Mouse (Mus musculus): Measurements from ENCODE around the gene Samhd1. TPM values are rescaled to one million over a fixed set of nuclear protein-coding genes. Genes with fewer than 3 reads are reported as not detected.
"Not testable (repeated sequence)": the region's sequence is repeated elsewhere in the genome, so short reads cannot be mapped to it uniquely, and the experiment has no call there.

Gene Samhd1
- 10 to 100 TPM; 15.8 to 16.0 TPM for total RNA-seq (2021)

DNA sequence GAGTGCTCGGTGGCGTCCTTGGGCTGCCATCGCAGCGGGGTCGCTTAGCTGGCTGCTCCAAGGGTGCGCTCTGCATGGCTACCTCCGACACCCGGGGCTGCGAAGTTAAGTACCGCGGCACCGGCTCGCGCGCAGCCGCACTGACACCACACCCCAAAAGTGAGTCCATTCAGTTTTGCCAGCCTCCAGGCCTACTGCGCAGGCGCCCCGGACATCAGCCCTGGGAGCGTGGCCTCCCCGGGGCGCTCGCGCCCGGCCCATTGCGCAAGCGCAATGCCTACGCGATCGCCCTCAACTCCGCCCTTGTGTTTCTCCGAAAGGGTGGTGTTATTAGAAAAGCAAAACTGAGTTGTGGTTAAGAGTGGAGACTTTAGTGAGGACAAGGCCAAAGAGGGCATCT is at the start of gene Samhd1:
Gene Samhd1 (minus strand): TSS at position 252 of the 400 bp plus-strand sequence.
- DNase-seq: peak; percentile 88 to 89

DNA sequence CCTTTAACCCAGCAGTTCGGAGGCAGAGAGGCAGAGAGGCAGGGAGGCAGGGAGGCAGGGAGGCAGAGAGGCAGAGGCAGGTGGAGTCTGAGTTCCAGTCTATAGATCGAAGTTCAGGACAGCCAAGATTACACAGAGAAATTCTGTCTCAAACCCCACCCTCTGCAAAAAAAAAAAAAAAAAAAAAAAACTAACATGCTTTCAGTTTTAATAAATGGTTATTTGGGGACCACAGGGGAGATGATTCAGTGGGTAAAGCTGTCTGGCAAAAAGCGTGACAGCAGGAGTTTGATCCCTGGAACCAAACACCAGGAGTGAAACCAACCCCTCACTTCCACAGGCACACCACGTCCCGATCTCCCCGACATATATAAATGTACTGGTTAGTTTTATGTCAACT is 43.1 kb upstream of the Samhd1 start:
- DNase-seq: no peak

- DNase-seq: no peak
These were observed 41.2 kb upstream of the Samhd1 start for GRCm38 (mm10) chr2:157176248-157176647.

GRCm38 (mm10) chr2:157174416-157174815 is 39.4 kb upstream of the Samhd1 start:
- DNase-seq: no peak

GRCm38 (mm10) chr2:157173555-157173954 is 38.5 kb upstream of the Samhd1 start:
- no peak for DNase-seq

GRCm38 (mm10) chr2:157172984-157173383 is 37.9 kb upstream of the Samhd1 start:
- no peak for DNase-seq

DNA sequence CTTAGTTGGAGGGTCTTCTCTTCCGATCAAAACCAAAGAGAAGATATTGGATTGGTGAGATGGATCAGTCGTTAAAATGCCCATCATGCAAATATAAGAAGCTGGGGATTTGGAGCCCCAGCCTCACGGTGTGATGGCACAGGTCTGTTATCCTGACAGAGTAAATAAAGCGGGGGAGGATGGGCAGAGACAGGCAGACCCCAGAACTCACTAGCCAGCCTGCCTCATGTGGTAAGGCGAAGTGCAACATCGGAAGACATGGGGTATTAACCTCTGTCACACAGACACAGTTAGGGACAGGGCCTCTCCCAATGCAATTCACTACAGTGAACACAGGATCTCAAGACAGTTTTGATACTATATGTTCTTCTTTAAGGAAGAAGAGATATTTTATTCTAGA is 35.6 kb upstream of the Samhd1 start:
- DNase-seq: no peak

DNA sequence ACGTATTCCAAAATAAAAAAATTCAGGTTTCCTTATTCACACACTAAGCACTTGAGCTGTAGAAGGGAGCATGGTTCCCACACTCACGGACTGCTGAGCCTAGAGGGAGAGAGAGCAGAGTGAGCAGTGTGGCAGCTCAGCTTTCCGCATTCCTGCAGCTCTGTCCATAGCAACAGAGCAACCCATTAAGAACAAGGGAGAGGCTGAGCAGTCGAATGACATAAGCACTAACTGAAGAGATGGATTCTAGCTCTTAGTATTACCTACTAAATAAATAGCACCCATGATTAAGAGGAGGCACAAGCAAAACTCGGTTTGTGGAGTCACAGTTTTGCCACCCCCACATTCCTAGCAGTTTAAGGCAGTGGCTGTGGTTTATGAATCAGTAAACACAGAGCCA is 35.1 kb upstream of the Samhd1 start:
- peak in 1 of 2 experiments; percentile 9 for DNase-seq

- peak in 1 of 2 experiments; percentile 8 for DNase-seq
These were observed 31.5 kb upstream of the Samhd1 start for GRCm38 (mm10) chr2:157166371-157167080.

DNA sequence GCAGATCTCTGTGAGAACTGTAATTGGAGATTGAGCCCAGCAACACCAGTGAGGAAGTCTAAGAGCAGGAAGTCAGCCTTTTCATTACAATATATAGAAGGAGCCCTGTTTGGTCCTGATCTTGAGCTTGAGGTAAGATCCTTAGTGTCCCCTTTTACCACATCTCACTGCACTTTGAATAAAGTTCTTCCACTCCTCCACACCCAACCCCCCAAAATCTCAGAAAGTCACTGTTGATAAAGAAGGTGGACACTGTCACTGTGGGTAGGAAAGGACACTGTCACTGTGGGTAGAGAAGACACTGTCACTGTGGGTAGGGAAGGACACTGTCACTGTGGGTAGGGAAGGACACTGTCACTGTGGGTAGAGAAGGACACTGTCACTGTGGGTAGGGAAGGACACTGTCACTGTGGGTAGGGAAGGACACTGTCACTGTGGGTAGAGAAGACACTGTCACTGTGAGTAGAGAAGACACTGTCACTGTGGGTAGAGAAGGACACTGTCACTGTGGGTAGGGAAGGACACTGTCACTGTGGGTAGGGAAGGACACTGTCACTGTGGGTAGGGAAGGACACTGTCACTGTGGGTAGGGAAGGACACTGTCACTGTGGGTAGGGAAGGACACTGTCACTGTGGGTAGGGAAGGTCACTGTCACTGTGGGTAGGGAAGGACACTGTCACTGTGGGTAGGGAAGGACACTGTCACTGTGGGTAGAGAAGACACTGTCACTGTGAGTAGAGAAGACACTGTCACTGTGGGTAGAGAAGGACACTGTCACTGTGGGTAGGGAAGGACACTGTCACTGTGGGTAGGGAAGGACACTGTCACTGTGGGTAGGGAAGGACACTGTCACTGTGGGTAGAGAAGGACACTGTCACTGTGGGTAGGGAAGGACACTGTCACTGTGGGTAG is 30.5 kb upstream of the Samhd1 start:
- DNase-seq: not testable (repeated sequence)

GRCm38 (mm10) chr2:157164101-157164500 is 29.0 kb upstream of the Samhd1 start:
- DNase-seq: no peak

GRCm38 (mm10) chr2:157156079-157156478 is 21.0 kb upstream of the Samhd1 start:
- DNase-seq: no peak

GRCm38 (mm10) chr2:157153235-157153634 is 18.2 kb upstream of the Samhd1 start:
- no peak for DNase-seq

- no peak for DNase-seq
These were observed 13.4 kb upstream of the Samhd1 start for GRCm38 (mm10) chr2:157148417-157148816.

DNA sequence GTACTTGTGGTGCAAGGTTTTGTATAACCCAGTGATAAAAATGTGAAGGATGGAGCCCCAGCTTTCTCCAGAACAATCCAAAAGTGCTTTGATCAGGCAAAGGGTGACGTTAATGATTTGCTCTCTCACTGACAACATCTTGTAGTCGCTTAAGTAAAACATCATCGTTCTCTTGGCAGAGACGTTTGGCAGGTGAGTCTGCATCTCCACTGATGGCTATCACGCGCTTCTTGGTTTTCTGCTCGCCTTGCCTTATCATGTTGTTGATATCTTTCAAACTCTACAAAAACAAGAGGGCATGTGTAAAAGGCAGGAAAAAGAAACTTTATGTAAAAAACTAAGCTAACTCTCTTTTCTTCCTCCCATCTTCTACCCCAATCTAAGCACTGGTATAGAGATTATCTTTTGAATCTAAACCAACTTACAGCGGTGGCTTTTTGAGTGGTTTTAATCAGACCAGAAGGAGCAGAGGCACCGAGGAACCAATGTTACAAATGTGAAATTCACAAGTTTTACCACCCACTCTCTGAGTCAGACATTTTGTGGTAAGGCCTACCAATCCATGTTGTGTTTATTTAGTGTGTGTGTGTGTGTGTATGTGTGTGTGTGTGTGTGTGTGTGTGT is 12.4 kb upstream of the Samhd1 start:
- DNase-seq: no peak

GRCm38 (mm10) chr2:157145173-157145572 is 10.1 kb upstream of the Samhd1 start:
- no peak for DNase-seq

DNA sequence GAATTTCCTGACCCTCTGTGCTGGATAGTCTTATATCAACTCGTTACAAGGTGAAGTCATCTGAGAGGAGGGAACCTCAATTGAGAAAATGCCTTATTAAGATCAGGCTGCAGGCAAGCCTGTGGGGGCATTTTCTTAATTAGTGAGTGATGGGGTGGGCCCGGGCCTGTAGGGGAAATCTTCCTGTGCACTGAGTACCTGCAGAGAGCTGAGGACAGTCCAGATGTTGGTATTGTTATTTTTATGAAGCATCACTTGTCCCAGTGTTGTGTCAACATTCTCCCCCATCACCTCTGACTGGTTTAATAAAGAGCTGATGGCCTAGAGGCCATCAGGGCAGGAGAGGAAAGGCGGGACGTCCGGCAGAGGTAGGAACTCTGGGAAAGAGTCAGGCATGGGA is 9.1 kb upstream of the Samhd1 start:
- no peak for DNase-seq

DNA sequence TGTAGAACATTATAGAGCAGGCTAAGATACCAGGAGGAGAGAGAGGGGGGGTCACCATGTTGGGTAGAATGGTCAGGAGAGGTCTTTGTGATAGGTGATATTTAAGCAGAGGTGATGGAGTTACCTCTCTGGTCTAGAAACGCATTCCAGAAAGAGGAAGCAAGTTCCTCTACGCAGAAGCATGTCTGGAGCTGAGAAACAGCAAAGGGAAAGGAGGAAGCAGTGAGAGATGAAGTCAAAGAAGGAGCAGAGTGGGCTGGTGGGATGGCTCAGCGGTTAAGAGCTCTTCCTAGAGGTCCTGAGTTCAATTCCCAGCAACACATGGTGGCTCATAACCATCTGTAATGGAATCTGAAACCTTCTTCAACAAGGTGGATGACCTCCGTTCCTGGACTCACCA is 6.9 kb upstream of the Samhd1 start:
- DNase-seq: no peak

DNA sequence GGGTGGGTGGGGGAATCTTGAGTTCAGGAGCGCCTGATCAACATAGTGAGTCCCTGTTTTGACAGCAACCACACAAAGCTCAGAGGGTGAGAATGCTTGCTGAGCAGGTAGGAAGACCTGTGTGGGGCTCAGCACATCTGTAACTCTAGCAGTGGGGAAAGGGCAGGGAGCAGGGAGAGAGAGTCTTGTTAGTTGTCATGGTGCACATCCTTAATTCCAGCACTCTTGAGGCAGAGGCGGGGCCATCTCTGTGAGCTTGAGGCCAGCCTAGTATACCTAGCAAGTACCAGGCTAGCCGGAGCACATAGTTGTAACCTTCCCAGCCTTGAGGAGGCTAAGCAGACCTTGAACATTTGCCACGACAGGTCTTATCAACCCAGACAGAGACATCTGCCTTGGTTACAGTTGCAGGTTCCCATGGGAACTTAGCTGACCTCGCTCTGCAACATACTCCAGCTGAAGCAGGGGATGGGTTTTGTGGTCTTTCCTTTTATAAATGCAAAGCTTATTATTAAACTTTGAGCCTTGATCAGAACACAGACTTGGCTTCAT is 4.3 kb upstream of the Samhd1 start:
- no peak for DNase-seq

DNA sequence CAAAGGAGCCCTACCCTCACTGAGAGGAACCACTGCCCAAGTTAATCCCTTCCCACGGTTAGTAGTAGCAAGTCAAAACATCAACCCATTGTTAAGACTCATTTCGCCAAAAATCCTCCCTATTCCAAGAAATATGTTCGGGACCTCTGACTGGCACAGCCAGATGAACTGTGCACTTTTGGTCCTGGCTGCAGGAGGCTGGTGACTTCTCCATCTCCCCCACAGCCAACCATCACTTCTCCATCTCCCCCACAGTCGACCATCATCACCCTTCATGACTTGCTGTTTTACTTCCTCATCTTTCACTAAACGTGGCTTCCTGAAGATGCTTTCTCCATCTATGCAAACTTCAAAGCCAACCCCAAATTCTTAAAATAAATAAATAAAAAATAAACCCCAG is 3.7 kb upstream of the Samhd1 start:
- DNase-seq: no peak

GRCm38 (mm10) chr2:157137959-157138731 is 3.1 kb upstream of the Samhd1 start:
- no peak for DNase-seq

DNA sequence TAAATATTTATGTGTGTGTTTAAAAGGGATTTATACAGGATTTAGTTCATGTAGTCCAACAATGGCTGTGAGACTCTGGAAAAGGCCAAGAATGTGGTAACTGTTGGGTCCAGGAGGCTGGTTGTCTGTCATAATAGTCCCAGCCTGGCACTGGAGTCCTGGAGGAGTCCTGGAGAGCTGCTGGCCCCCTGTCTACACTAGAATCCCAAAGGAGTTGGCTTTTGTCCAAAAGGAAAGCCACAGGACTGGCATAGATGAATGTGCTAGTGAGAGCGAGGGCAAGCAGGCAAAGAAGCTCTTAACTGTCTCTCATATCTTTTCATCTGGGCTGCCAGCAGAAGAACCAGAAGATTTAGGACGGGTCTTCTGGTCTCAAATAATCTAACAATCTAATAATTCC is 1.6 kb upstream of the Samhd1 start:
- DNase-seq: no peak
